Mouse (Mus musculus) heart, embryonic 13.5 days (tissue): Measurements from ENCODE around the gene Glod4. TPM values are rescaled to one million over a fixed set of nuclear protein-coding genes. Genes with fewer than 3 reads are reported as not detected.

Experiments
- ATAC-seq: fragments of 200-750 bp; cut with Nextera tagmentation; 2 replicates; pipeline ENCODE4 v1.8.0; 2017; ENCODE audit warnings: moderate TSS enrichment; ENCODE audit not compliant: insufficient number of reproducible peaks, low FRiP score, low TSS enrichment; ENCODE audit errors: extremely low read depth
- H3K27ac ChIP-seq: fragments of 300-500 bp; sonication (generic); replicated peaks from 2 replicates; pipeline ENCODE4 v1.5.1; 2015; ENCODE audit warnings: moderate library complexity, mild to moderate bottlenecking, inconsistent platforms
- H3K27me3 ChIP-seq: fragments of 300-500 bp; sonication (generic); replicated peaks from 2 replicates; pipeline ENCODE4 v1.6.1; 2015; ENCODE audit warnings: mild to moderate bottlenecking, inconsistent platforms
- H3K36me3 ChIP-seq: fragments of 300-500 bp; sonication (generic); 2 replicates; pipeline ENCODE4 v1.6.1; 2015; ENCODE audit warnings: mild to moderate bottlenecking, inconsistent platforms
- H3K4me1 ChIP-seq: fragments of 300-500 bp; sonication (generic); 2 replicates; pipeline ENCODE4 v1.6.1; 2015; ENCODE audit warnings: inconsistent platforms
- H3K4me2 ChIP-seq: fragments of 300-500 bp; sonication (generic); 2 replicates; pipeline ENCODE4 v1.6.1; 2015; ENCODE audit warnings: inconsistent platforms, mild to moderate bottlenecking, moderate library complexity
- H3K4me3 ChIP-seq: fragments of 300-500 bp; sonication (generic); 2 replicates; pipeline ENCODE4 v1.5.1; 2015; ENCODE audit warnings: moderate library complexity, mild to moderate bottlenecking, inconsistent platforms
- H3K9ac ChIP-seq: fragments of 300-500 bp; sonication (generic); 2 replicates; pipeline ENCODE4 v1.6.1; 2015; ENCODE audit warnings: inconsistent platforms, mild to moderate bottlenecking, moderate library complexity
- H3K9me3 ChIP-seq: fragments of 300-500 bp; sonication (generic); 2 replicates; pipeline ENCODE4 v1.6.1; 2016; ENCODE audit warnings: inconsistent platforms
- WGBS: fragments of 180-500 bp; shearing (Covaris S2); methylation state at CpG from one replicate; pipeline ENCODE4 v1.1.7; 2015; ENCODE audit warnings: mixed read lengths; 5-methylcytosine and 5-hydroxymethylcytosine counted together
- polyA plus RNA-seq: library from polyadenylated mRNA; unstranded; fragments of >200 nt; fragmentation: Nextera tagmentation; extraction: Ambion mirVana; gene quantifications from 2 replicates; pipeline ENCODE4 v1.2.1, GENCODE M21; 2015

Glod4 gene
- polyA plus RNA-seq, 1 experiment from 2014 or later, result 114 TPM

DNA sequence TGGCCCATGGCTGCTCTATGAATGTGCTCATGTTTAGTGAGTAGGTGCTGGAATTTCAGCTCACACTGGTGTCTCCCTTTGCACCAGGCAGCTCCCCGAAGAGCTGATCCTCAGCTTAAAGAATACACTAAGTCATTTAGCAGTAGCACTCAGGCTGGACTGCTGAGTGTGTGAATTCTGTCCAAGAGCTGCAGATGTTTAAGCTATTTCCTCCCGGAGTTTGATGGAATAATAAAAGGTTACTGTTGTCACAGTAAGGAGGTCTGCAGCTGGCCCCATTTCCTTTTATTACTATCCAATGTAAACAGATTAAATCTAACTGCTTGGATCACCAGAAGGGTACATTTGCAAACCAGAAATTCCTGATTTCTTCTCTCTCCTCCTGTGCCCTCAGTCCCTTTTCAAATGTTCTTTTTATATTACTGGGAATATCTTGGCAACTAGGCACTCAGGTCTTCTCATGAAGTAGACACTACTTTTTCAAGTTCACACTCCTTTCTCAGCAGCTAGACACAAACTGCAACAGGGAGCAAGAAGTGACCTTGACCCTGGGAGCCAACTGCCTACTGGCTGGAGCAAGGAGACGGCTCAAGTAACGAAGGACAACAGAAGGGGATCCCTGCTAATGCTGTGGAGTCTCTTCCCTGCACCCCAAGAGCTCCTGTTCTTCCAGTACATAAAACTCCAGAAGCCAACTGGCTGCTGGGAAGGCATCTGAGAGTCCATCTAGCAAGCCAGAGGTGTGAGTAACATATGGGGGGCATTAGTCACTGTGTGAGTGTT, 144.1 kb downstream of the Glod4 start:
- ATAC-seq, result no peak
- 53% methylated on average over 4 of the region's 4 CpGs for WGBS

DNA sequence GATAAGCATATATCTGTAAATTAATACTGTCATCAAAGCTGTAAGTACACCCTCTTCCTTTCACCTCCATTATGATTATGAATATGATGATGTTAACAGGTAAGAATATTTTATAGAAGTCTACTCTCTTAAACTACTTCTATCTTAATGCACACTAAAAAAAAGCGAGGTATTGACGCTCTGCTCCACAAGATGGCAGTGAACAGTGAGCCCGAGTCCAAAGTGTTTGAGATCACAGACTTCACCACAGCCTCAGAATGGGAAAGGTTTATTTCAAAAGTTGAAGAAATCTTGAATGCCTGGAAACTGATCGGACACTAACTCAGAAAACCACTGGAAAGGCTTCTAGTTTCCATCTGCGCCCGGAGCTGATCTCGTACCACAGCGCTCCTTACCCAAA, 149.9 kb downstream of the Glod4 start:
- 79% methylated on average over 8 of the region's 8 CpGs for WGBS
- Histone ChIP-seq H3K36me3 (peaks cover 42% of the 10 kb centered on the region), H3K4me1 (no peaks in the 10 kb centered on the region), H3K27ac (no peak overlapping the region), H3K9me3 (0 out of 2 replicates have a peak, but pooled peaks cover 3% of the 10 kb centered on the region), H3K9ac (no peak overlapping the region), H3K4me2 (no peak overlapping the region), H3K27me3 (no peaks in the 10 kb centered on the region), H3K4me3 (no peak overlapping the region)
- ATAC-seq, result no peak

More for the DNA sequence above, 144.1 kb downstream of the Glod4 start:
- peaks cover 27% of the 10 kb centered on the region for H3K36me3 ChIP-seq
- H3K27ac ChIP-seq, result peak overlapping the region; percentile 34
- no peak overlapping the region for H3K9ac ChIP-seq
- 0 out of 2 replicates have a peak, but pooled peaks cover 3% of the 10 kb centered on the region for H3K9me3 ChIP-seq
- H3K4me1 ChIP-seq, result peaks cover 34% of the 10 kb centered on the region
- H3K4me3 ChIP-seq, result no peak overlapping the region
- H3K27me3 ChIP-seq, result no peaks in the 10 kb centered on the region
- H3K4me2 ChIP-seq, result no peak overlapping the region

DNA sequence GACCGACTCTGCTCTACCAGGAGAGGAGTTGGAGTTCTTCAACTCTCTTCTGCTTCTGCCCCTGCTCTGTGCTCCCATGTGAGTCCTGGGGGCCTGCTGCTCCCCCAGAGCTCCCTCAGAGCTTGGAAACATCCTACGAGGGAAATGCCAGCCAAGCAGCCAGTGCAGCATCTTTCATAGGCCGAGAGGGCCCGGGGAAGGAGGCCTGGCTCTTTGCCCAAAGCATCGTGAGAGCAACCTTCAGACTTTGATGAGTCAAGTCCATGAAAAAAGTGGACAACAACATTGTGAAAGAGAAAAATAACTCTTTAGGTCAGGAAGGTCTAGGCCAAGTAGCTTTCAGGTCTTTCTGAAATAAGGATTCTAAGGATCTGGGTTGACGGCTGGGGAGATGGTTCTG, 153.7 kb downstream of the Glod4 start:
- no peak for ATAC-seq
- H3K9ac ChIP-seq, result no peak overlapping the region
- no peak overlapping the region for H3K4me3 ChIP-seq
- peaks cover 53% of the 10 kb centered on the region for H3K36me3 ChIP-seq
- H3K27me3 ChIP-seq, result no peaks in the 10 kb centered on the region
- H3K9me3 ChIP-seq, result no peaks in the 10 kb centered on the region
- no peak overlapping the region for H3K4me2 ChIP-seq
- 73% methylated on average over 6 of the region's 6 CpGs for WGBS
- H3K27ac ChIP-seq, result no peak overlapping the region
- 0 out of 2 replicates have a peak, but pooled peaks cover 4% of the 10 kb centered on the region for H3K4me1 ChIP-seq

DNA sequence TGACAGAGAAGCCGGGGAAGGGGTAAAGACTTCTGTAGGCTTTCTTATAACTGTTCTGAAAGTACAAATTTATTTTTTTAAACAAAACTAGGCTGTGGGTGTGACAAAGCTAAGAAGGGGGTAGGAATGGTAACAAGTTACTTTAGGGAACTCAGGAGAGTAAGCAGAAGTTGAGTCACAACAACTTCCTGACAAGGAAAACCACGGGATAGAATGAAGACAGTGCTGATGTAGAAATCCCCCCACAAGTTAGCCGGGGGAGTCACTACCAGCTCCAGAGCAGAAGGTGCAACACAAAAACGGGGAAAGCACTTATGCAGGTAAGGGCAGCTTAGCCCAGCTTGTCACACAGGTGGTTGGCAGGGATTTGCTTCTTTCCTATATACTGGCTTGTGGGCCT, 155.0 kb downstream of the Glod4 start:
- H3K27me3 ChIP-seq, result no peaks in the 10 kb centered on the region
- H3K4me1 ChIP-seq, result 0 out of 2 replicates have a peak, but pooled peaks cover 4% of the 10 kb centered on the region
- peaks cover 53% of the 10 kb centered on the region for H3K36me3 ChIP-seq
- WGBS, result 69% methylated on average over 4 of the region's 4 CpGs
- ATAC-seq, result no peak
- no peaks in the 10 kb centered on the region for H3K9me3 ChIP-seq
- H3K4me3 ChIP-seq, result no peak overlapping the region
- H3K27ac ChIP-seq, result no peak overlapping the region
- H3K4me2 ChIP-seq, result no peak overlapping the region
- no peak overlapping the region for H3K9ac ChIP-seq

DNA sequence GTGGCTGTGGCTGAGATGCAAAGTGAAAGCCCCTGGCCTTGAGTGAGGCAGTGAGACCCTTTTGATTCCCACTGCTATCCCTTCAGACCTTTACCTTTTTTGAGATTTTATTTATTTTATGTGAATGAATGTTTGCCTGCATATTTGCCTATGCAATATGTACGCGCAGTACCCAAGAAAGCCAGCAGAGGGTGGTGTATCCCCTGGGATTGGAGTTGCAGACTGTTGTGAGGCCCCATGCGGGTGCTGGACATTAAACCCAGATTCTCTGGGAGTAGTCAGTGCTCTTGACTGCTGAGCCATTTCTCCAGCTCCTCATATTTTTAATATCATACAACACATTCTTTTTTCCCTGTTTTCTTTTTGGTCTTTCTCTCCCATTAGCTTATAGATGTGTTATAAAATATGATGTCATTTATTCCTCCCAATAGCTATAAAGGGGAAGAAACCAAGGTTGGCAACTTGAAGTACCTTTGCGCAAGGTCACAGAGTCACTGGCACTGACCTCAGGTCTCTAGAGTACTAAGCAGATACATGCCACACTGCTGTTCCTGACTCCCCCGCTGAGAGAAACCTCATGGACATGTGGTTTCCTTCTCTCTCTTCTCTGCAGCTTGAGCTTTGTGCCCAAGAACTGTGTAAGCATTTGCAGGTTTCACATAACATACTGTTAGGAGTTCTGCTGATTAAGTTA, 157.5 kb downstream of the Glod4 start:
- Histone ChIP-seq H3K27me3 (no peaks in the 10 kb centered on the region), H3K9ac (no peak overlapping the region), H3K4me1 (0 out of 2 replicates have a peak, but pooled peaks cover 4% of the 10 kb centered on the region), H3K4me2 (no peak overlapping the region), H3K4me3 (no peak overlapping the region), H3K36me3 (peaks cover 54% of the 10 kb centered on the region), H3K27ac (no peak overlapping the region), H3K9me3 (no peaks in the 10 kb centered on the region)
- no peak for ATAC-seq
- WGBS, result 71% methylated on average over 5 of the region's 5 CpGs

DNA sequence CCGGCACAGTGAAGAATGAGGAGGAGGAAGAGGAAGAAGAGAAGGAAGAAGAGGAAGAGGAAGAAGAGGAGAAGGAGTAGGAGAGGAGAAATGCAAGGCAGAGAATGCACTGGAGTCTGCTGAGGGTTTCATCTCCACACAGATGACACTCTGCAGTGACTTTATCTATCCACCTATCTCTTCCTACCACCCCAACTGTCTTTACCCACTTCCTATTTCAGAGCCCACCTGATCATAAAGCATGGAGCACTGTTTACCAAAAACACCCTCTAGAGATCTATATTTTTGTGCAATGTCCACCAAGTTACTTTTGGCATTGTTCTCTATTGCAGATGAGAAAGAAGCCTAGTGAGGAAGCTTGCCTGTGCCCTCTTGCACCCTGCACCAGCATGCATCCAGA, 158.6 kb downstream of the Glod4 start:
- no peaks in the 10 kb centered on the region for H3K27me3 ChIP-seq
- no peak for ATAC-seq
- 0 out of 2 replicates have a peak, but pooled peaks cover 4% of the 10 kb centered on the region for H3K4me1 ChIP-seq
- H3K27ac ChIP-seq, result no peak overlapping the region
- 74% methylated on average over 1 of the region's 1 CpGs for WGBS
- peaks cover 55% of the 10 kb centered on the region for H3K36me3 ChIP-seq
- H3K4me2 ChIP-seq, result no peak overlapping the region
- H3K9ac ChIP-seq, result no peak overlapping the region
- no peak overlapping the region for H3K4me3 ChIP-seq
- no peaks in the 10 kb centered on the region for H3K9me3 ChIP-seq

DNA sequence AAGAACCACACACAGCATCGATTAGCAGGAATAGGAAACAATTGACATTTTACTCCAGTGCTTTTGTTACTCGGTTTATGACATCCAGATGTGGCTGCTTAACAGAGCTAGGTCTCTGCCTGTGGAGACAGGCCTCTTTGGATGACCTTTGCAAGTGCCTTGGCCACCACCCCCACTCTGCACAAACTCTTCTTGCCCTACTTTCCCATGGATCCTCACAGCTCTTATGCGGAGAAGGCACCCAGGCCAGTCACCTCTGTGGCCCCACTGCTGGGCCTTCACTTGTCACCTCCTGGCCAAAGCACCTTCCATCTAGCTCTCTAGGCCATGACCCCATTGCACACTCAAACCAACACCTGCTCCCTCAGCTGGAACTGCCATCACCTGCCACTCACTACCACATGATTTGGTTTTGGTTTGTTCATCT, 159.6 kb downstream of the Glod4 start:
- no peak overlapping the region for H3K4me2 ChIP-seq
- no peaks in the 10 kb centered on the region for H3K27me3 ChIP-seq
- no peaks in the 10 kb centered on the region for H3K9me3 ChIP-seq
- H3K27ac ChIP-seq, result no peak overlapping the region
- 0 out of 2 replicates have a peak, but pooled peaks cover 4% of the 10 kb centered on the region for H3K4me1 ChIP-seq
- 67% methylated on average over 3 of the region's 3 CpGs for WGBS
- H3K4me3 ChIP-seq, result no peak overlapping the region
- no peak; the same call in 1 of the 2 replicates for ATAC-seq
- no peak overlapping the region for H3K9ac ChIP-seq
- peaks cover 59% of the 10 kb centered on the region for H3K36me3 ChIP-seq

DNA sequence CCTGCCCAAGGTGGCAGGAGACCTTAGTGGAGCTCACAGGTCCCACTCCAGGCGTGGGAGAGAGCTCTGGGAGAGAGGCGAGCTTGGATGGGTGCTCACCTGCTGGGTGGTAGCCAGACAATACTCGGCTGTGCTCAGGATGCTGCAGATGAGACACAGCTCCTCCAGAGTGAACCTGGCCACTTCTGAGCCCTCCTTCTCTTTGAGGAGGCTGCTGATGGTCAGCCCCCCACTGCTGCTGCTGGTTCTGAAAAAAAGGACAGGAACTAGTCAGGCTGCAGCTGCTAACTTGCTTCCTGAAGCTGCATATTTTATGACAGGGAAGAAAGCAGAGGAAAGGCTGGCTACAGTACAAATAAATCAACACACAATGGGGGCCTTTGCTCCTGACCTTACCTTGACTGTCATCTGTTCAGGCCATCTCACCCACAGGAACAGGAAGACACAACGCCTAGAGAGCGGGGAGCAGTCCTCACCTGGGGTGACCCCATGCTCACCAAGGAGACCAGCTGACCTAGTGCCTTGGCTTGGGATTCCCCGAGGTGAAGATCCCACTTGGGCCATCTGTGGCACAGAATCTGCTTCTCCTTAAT, 162.4 kb downstream of the Glod4 start:
- Histone ChIP-seq H3K9me3 (no peaks in the 10 kb centered on the region), H3K27ac (no peak overlapping the region), H3K4me2 (no peak overlapping the region), H3K4me3 (no peak overlapping the region), H3K4me1 (no peaks in the 10 kb centered on the region), H3K36me3 (peaks cover 57% of the 10 kb centered on the region), H3K27me3 (no peaks in the 10 kb centered on the region), H3K9ac (no peak overlapping the region)
- WGBS, result 75% methylated on average over 6 of the region's 6 CpGs
- no peak for ATAC-seq

DNA sequence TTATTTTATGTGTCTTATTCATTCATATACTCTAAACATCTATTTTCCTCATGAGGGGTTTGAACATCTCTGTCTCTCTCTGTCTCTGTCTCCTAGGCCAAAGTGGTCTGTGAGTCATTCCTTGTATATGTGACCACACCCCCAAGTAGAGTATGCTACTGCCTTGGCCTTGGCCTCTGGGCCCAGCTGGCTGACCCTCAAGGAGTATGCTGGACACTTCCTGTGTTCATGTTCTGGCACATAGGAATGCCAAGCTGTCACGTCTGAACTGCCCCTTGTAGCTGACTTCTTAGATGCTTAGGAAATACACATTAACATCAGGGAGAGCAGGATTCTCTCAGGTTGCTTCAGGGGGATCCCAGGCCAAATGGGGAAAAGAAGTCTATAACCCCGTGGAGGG, 163.2 kb downstream of the Glod4 start:
- Histone ChIP-seq H3K4me3 (no peak overlapping the region), H3K27me3 (no peaks in the 10 kb centered on the region), H3K36me3 (peaks cover 63% of the 10 kb centered on the region), H3K9ac (no peak overlapping the region), H3K27ac (no peak overlapping the region), H3K4me1 (no peaks in the 10 kb centered on the region), H3K4me2 (no peak overlapping the region), H3K9me3 (no peaks in the 10 kb centered on the region)
- 59% methylated on average over 2 of the region's 2 CpGs for whole genome bisulfite sequencing
- ATAC-seq, result no peak

DNA sequence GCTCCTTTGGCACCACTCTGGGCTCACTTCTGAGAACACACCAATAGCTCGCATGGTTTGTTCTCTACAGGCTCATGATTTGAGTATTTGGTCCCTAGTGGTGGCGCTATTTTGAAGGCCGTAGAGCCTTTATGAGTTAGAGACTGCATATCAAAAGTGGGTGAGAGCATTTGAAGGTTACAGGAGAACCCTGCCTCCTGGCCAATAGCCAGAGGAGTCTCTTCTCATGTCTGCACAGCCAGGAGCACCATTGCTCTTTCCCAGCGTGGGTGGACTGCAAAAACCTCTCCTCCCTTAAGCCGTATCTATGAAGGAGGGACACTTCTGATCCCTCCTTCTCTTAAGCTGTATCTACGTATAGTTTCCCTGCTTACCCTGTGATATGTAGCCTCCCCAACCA, 166.2 kb downstream of the Glod4 start:
- no peak overlapping the region for H3K27ac ChIP-seq
- no peak overlapping the region for H3K9ac ChIP-seq
- H3K4me3 ChIP-seq, result no peak overlapping the region
- peaks cover 62% of the 10 kb centered on the region for H3K36me3 ChIP-seq
- H3K4me2 ChIP-seq, result no peak overlapping the region
- no peaks in the 10 kb centered on the region for H3K27me3 ChIP-seq
- H3K4me1 ChIP-seq, result peaks cover 17% of the 10 kb centered on the region
- no peaks in the 10 kb centered on the region for H3K9me3 ChIP-seq
- ATAC-seq, result no peak
- 74% methylated on average over 6 of the region's 6 CpGs for WGBS

DNA sequence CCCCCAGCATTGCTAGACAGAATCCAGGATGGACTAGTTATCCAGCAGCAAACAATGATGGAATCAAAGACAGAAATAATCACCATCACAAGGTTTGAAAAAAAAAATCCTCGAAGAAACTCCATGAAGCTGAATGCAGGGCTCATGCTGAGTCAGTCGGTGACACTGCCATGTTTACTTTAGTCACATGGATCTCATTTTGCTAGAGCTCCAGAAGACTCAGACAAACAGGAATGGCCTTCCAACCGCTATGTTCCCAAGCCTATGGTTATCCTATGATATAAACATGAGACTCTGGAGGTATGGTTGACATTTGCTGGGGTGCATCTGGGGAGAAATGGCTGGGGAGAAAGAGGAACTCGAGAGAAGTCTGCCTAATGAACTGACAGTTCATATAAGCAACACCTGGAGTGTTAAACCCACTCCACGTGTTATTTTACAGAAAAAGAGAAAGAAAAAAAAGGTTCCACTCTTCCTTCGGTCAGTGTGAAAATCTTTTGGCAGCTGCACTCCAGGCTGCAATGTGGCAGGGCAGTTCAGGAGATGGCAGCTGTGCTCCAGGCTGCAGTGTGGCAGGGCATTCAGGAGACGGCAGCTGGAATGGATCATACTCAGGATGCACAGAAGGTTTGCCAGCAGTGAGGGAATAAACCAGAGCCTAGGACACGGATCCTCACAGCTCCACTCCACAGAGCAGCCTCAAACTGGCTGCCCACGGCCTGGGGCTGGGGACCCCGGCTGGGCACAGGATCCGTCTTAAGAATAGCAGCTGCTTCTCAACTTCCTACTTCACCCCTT, 169.0 kb downstream of the Glod4 start:
- H3K36me3 ChIP-seq, result peaks cover 41% of the 10 kb centered on the region
- no peak overlapping the region for H3K4me2 ChIP-seq
- H3K9me3 ChIP-seq, result no peaks in the 10 kb centered on the region
- H3K27ac ChIP-seq, result no peak overlapping the region
- H3K4me1 ChIP-seq, result peaks cover 17% of the 10 kb centered on the region
- H3K9ac ChIP-seq, result no peak overlapping the region
- no peak for ATAC-seq
- no peak overlapping the region for H3K4me3 ChIP-seq
- no peaks in the 10 kb centered on the region for H3K27me3 ChIP-seq
- WGBS, result 70% methylated on average over 11 of the region's 11 CpGs
